Mouse (Mus musculus) yolk sac, embryonic 10.5 days (tissue): ENCODE measurements around the gene Slc15a2.

Source experiments
- DNase-seq: peaks from one replicate; pipeline ENCODE4 v3.0.0-alpha.2; 2017; ENCODE audit warnings: low spot score

Gene Slc15a2

DNA sequence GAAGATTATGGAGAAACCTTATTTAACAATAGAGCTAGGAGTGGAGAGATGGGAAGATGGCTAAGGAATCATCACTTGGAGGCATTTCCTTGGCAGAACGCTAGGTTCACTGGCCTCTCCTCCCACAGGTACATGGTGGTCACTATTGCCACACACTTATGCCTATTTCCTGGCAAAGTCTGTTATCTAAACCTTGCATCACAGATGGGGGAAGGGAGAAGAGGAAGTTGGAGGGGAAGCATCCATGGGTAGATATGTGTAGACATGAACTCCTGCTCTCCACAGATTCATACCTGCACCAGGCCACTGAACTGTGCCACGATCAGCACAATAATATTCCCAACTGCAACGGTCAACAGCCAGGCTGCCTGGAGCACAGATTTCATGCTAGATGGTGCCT lies 32.8 kb downstream of the Slc15a2 start:
- DNase-seq: no peak

DNA sequence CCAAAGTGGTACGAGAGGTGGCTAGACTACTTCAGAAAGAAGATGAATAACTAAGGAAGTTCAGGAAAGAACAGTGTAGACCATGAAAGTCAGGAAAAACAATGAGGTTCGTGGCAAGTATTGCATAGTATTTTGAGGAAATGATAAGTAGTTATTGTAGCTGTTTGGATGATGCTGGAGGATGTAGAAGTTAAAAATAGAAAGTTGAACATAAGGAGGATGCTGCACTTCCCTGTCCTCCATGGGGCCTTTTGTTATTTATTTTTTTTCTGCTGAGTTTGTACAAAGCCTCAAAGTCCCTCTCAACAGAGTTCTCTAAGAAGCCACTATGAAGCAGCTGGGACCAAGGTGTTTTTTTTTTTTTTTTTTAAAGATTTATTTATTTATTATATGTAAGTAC lies 37.0 kb downstream of the Slc15a2 start:
- DNase-seq: no peak

DNA sequence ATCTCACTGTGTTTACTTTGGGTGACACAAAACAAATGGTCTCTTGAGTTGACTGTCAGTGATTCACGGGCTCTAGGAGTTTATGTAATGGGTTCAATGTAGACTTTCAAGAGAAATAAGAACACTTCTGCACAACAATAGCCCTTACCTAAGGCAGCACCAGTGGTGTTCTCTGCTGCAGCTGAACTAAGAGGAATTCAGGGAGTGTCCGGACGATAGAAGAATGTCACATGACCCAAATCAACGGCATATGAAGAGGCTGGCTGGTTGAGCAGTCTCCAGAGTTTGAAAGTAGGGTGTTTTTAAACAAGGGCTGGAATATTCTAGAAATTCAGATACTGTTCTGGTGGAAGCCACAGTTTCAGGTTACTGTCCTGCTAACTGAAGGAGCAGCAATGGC lies 37.7 kb downstream of the Slc15a2 start:
- DNase-seq: no peak

DNA sequence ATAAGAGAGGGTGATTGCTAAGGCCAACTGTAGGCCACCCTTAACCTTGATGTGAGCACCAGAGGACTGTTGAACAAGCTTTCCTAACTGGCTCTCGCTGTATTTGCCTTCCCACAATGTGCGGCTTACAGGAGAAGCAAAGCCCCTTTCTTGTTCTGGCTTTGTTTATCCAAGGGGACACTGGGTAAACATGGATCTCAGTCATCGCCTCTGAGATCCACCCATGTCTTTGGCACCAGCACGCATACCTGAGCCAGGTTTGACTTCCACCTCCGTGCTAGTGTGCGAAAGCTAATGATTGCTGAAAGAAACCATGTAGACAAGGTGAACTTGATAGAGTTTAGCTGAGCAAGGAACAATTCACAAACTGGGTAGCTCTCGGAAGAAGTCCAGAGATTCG lies 41.2 kb downstream of the Slc15a2 start:
- no peak for DNase-seq

DNA sequence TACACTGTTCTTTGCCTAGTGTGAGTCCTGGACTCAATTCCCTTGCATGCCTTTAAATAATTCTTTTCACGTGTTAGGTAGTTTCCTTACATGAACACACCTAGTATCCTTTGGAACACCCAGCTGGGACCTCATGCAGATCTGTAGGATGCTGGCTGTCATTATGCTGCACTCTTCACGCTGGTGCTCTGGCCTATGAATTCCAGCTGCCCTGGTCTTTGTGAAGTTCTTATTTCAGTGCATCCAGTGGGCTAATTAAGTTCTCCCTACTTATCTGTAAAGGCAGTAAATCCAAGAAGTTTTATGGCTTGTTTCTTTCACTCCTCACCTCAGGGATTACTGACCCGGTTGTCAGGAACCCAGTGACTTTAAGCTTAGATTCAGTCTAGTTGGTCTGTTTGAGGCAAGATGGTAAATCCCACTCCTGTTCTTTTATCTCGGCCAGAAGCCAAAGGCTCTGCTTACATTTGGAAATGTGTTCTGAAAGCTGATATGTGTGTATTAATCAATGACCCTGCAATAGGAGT lies 45.3 kb downstream of the Slc15a2 start:
- no peak for DNase-seq

DNA sequence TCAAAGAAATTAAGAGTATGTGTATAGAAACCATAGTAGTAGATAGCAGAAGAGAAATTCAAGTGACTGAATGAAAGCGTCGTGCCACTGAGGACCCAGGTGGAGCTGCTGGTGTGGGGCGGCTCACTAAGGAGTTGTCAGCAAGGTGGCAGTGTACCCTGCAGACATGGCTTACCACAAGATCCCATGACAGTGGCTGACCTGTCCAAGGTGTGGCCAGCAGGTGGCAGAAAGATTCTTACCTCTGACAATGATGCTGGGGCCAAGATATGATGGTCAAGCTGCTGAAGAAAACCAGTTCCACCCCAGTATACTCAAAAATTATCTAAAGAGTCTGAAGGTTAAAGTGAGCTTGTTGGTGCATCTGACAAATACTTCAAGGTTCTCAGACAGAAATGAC lies 49.3 kb downstream of the Slc15a2 start:
- no peak for DNase-seq

DNA sequence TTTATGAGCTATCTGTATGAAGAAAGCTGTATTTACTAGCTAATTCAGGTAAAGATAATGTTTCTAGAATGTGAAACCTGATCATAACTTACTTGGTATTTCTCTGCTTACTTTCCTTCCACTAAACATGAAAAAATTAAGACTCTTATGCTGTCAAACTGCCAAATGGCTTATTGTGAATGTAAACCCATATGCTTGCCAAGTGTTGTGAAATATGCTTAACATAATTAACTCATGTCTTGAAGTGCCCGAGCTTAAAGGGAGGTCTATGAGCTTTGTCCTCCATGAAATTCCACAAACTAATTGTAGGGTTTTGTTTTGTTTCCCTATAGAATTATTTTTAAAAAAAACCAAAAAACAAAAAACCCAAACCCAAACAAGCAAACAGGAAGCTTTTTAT lies 50.9 kb downstream of the Slc15a2 start:
- no peak for DNase-seq

DNA sequence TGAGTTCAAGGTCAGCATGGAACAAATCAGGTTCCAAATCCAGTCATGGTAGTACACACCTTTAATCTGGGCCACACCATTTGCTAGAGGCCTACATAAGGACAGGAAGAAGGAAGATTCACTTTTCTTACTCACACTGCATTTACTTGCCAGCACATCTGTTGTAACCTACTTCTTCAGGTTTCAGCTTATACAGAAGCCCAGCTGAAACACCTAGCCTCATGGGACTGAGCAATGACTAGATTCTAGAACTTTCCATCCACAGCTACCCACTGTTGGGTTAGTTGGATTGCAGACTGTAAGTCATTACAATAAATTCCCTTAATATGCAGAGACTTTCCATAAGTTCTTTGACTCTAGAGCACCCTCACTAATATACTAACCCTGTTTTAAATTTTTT lies 52.2 kb downstream of the Slc15a2 start:
- no peak for DNase-seq

DNA sequence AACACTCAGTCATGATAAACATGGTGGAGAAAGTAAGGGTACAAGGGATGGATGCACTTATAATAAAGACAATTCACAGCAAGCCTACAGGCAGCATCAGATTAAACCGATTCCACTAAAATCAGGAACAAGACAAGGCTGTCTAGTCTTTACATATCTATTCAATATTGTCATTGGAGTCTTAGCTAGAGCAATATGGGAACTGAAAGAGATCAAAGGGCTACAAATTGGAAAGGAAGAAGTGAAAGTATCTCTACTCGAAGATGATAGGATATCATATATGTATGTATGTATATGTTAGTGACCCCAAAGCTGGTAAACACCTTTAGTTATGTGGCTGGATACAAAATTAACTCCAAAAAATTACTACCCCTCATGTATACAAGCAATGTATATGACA lies 55.8 kb downstream of the Slc15a2 start:
- no peak for DNase-seq

DNA sequence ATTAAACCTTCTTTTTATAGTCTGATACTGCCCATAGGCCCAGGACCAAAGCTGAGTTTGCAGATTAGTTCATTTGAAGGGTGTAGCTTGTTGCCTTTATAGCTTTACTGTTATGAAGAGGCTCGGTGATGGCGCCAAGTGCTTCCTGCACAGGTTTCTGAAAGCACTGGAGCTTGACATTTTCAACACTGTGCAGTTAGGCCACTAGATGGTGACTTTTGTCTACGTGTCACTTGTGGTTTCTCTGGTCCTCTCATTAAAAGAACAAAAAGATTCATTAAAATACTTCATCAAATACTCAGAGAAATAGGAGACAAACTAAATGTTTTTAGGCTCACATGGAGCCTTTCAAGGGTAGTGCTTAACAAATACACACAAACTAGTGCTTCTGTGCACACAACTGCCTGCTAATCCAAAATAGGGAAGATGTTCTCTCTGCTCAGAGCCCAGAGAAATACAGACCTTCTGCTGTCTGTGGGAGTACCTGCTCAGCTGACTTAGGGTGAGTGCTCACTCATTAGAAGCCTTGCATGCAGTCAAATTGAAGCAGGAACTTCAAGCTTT lies 60.8 kb downstream of the Slc15a2 start:
- DNase-seq: no peak

DNA sequence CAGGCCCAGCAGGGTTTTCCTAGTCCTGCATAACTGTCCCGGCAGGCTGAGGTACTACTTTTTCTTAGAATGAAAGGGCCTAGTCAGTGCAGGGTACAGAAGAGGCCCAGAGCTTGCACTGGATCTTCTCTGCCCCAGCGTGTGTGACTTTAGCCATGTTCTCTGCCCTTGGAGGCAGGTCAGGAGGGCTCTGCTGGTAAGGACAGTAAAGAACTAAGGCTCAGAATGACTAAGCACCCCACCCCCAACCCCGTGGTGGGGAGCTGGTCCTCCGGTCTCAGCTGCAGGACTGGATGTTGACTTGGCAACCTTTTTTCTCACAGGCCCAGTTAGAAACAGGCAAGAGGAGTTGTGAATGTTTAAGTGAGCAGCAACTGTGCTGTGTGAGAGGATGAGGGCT lies 62.0 kb downstream of the Slc15a2 start:
- DNase-seq: no peak

DNA sequence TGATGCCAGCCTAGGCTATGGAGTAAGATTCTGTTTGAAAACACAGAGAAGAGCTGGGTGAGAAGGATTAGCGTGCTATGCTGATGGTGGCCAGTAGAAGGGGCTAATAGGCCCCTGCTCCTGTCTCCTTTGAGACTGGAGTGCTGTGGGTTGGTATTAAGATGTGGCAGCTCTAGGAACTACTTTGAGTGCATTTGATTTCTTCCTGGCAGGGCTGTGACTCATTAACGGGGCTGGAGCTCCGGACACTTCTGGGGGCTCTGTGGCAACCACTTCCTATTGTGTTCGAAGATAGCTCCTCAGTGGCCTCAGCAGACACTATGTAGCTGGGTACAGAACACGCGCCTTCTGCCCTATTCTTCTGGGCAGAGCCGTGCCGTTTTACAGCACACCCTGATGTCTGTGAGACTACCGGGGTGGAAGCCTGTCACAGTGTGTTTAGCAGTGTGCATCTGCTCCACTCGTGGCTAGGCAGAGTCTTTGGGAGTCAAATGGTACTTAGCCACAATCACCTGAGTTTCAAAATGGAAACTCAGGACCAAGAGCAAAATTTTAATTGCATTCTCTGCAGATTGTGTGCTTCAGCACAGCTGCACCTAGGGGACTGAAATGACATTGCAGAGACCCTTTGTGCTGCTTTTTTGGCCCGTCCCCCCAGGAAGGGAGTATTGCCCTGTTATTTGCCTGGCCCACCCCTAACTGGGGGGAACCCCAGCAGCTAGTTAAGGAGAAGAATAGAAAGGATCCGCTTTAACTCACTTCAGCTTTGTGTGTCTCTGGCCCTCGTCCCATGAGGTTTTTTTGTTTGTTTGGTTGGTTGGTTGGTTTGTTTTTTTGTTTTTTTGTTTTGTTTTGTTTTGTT lies 64.3 kb downstream of the Slc15a2 start:
- no peak for DNase-seq

DNA sequence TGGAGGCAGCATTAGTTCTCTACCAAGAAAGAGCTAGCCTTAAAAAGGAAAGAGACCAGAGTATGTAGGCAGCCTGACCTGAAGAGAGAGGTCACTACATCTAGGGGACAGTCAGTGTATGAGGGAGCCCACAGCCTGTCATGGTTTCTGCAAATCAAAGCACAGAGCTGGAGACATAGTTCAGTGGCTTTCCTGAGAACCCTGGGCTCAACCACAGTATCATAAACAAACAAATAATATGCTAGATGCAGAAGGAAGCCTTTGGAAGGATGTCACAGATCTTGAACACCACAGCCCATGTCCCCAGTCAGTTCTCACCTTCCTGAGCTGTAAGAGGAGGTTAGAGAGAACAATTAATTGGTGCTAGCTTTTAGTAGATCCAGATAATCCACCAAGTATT lies 66.1 kb downstream of the Slc15a2 start:
- no peak for DNase-seq

DNA sequence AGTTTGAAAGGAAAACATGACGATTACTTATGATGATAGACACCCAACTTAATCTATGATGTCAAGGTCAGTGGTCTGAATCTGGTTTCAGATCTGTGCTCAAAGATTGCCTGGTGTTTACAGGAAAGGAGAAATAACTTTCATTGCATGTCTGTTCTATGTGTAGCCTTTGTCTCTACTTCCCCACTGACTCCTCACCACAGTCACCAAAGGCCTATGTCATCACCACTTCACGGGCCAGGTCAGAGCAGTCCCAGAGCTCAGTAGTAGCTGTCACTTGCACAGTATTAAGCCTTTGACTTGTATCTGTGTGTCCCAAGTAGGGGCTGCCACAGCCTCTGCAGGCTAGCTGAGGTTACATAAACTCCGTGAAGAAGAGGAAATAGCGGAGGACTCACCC lies 67.3 kb downstream of the Slc15a2 start:
- DNase-seq: no peak

DNA sequence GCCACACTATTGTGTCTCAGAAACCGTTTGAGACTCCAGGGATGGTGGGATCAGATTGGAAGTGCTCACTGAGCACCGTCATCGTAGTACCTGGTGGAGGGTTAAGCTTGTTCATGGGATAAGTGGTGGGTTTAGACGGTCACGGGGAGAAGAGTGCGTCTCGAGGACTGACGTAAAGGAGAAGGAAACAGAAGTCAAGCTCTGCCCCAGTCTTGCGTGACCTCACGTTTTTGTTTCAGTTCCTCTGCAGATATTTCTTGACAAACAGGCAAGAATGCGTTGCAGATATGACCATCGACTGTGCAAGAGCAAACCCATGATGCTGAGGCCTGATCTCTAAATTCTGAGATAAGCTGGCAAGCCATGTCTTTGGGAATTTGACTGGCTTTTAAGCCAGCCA lies 73.0 kb downstream of the Slc15a2 start:
- DNase-seq: no peak

DNA sequence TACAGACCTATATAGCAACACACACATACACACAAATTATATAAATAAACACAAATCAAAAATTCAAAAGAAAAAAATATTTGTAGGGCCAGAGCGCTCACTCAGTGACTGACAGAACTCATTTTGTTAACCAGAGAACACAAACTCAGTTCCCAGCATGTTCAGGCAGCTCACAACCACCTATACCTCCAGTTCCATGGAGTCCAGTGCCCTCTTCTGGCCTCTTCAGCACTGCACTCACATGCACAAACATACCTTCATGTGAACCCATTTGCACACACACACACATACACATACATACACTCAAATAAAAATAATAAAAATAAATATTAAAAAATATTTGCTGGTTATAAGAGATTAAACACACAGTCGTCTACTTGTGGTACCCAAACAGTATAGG lies 74.0 kb downstream of the Slc15a2 start:
- no peak for DNase-seq

DNA sequence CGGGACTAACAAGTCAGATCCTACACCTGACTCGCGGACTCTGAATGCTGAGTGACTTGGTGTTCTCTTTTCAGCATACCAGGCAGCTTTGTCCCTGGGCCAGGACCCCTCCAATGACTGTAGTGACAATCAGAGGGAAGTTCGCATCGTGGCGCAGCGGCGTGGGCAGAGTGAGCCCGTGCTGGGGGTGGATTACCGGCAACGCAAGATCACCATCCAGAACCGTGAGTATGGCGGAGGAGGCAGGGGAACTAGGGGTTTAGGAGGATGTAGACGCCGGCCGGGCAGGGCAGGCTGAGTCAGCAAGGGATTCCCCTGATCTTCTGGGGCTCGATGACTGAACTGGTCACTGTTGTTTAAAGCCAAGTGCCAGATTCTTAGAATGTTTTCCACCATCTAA lies 75.4 kb downstream of the Slc15a2 start:
- no peak for DNase-seq

DNA sequence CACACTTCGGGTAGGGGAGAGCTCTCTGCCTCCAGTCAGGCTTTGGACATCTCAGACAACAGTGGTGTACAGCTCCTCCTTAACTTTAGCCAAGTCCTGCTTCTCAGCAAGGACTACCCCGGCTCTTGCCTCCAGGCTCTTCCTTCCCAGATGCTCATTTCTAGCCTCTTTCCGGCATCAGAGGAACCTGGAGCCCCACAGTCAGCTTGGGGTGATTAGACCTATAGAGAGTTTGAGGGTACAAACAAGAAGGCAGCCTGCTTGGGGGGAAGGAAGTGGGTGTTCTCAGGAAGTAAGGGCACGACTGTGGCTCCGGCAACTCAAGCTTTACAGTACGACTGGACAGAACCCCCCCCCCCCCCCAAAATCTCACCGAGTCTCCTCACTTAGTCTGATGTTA lies 76.0 kb downstream of the Slc15a2 start:
- no peak for DNase-seq

DNA sequence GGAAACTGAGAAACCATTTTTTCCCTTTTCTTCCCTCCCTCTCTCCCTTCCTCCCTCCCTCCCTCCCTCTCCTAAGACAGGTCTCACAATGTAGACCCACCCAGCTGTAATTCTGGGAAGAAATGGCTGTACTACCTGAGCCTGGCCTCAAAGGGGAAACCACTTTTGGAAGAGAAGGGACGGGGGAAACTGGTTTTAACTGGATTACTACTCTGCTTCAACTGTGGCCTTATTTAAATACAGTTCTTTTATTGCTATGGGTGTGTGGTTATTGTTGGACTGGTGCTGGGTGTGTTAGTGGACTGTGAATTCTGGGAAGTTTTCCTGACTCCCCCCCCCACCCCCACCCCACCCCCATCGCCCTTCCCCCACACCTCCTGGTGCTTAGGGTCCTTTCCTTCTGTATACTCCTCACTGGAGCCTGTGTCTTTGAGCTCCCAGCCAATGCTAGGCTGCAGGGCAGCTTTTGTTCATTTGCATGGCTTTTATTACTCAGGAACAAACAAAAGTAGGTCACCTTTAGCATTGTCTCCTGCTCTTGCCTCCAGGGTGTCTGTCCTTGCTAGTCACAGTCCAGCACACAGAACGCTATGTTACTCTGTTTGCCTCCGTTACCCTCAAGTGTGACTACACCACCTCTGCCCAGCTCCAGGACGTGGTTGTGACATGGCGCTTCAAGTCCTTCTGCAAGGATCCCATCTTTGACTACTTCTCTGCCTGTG lies 76.9 kb downstream of the Slc15a2 start:
- DNase-seq: no peak

DNA sequence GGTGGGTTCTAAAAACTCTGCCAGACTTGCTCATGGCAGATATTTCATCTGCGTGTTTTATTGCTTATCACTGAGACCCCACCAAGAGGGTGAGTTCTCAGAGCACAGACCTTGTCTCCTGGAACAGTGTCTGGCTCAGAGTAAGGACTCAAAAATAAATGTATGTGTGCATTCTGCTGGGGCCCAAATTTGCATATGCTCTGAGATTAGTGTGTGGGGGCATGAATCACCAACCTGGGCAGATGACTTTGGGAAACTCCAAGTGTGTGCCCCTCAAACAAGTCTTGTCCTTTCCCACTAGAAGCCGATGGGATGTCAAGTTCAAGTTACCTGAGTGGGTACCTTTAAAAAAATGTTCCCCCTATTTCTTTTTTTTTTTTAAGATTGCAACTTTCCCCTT lies 84.3 kb downstream of the Slc15a2 start:
- DNase-seq: no peak
